Mouse (Mus musculus) neural tube, embryonic 11.5 days (tissue): Measurements from ENCODE around the gene Actg2. TPM values are rescaled to one million over a fixed set of nuclear protein-coding genes. Genes with fewer than 3 reads are reported as not detected.
"Not testable (repeated sequence)": the region's sequence is repeated elsewhere in the genome, so short reads cannot be mapped to it uniquely, and the experiment has no call there.

Source experiments
- ATAC-seq: fragments of 200-750 bp; cut with Nextera tagmentation; 2 replicates; pipeline ENCODE4 v1.8.0; 2017; ENCODE audit warnings: moderate number of reproducible peaks, mild to moderate bottlenecking, moderate TSS enrichment, moderate library complexity; ENCODE audit not compliant: insufficient read depth, low FRiP score, low TSS enrichment
- DNase-seq: peaks from one replicate; pipeline ENCODE4 v3.0.0-alpha.2; 2015; ENCODE audit warnings: low spot score
- H3K27ac ChIP-seq: fragments of 300-500 bp; sonication (generic); 2 replicates; pipeline ENCODE4 v1.5.1; 2014; ENCODE audit warnings: low read depth, mild to moderate bottlenecking, low read length
- H3K27me3 ChIP-seq: fragments of 300-500 bp; sonication (generic); 2 replicates; pipeline ENCODE4 v1.6.1; 2014; ENCODE audit warnings: mild to moderate bottlenecking, low read length, mixed read lengths; ENCODE audit not compliant: control insufficient read depth, insufficient read depth
- H3K36me3 ChIP-seq: fragments of 300-500 bp; sonication (generic); 2 replicates; pipeline ENCODE4 v1.6.1; 2014; ENCODE audit warnings: mild to moderate bottlenecking, low read length, moderate library complexity, mixed read lengths; ENCODE audit not compliant: control insufficient read depth, insufficient read depth
- H3K4me1 ChIP-seq: fragments of 300-500 bp; sonication (generic); 2 replicates; pipeline ENCODE4 v1.6.1; 2014; ENCODE audit warnings: low read length, mixed read lengths; ENCODE audit not compliant: control insufficient read depth, insufficient read depth
- H3K4me2 ChIP-seq: fragments of 300-500 bp; sonication (generic); 2 replicates; pipeline ENCODE4 v1.6.1; 2014; ENCODE audit warnings: low read depth, mild to moderate bottlenecking, moderate library complexity
- H3K4me3 ChIP-seq: fragments of 300-500 bp; sonication (generic); 2 replicates; pipeline ENCODE4 v1.5.1; 2014; ENCODE audit warnings: low read depth, low read length
- H3K9ac ChIP-seq: fragments of 300-500 bp; sonication (generic); 2 replicates; pipeline ENCODE4 v1.6.1; 2014; ENCODE audit warnings: mild to moderate bottlenecking, low read length
- H3K9me3 ChIP-seq: fragments of 300-500 bp; sonication (generic); 2 replicates; pipeline ENCODE4 v1.6.1; 2016; ENCODE audit warnings: low read length; ENCODE audit not compliant: control insufficient read depth
- WGBS: fragments of 180-500 bp; shearing (Covaris S2); extraction: QIAGEN DNeasy Blood & Tissue Kit; methylation state at CpG from one replicate; pipeline ENCODE4 v1.1.7; 2014; 5-methylcytosine and 5-hydroxymethylcytosine counted together
- polyA plus RNA-seq: library from polyadenylated mRNA; unstranded; fragments of >200 nt; fragmentation: Nextera tagmentation; extraction: Ambion mirVana; gene quantifications from 2 replicates; pipeline ENCODE4 v1.2.1, GENCODE M21; 2014

Gene Actg2
- 0.66 and 1.8 TPM in 2 replicates for polyA plus RNA-seq

GRCm38 (mm10) chr6:83536028-83536794 lies at the start of gene Actg2:
TSS of gene Actg2 (minus strand) at chr6:83536265.
- Histone ChIP-seq H3K27ac (no peak within 1 kb of the TSS), H3K4me2 (no peak within 1 kb of the TSS), H3K4me1 (no peaks in the 10 kb centered on the region), H3K4me3 (no peak within 1 kb of the TSS), H3K9ac (no peak within 1 kb of the TSS), H3K27me3 (no peaks in the 10 kb centered on the region), H3K9me3 (no peaks in the 10 kb centered on the region), H3K36me3 (no peaks in the 10 kb centered on the region)
- WGBS, result 67% methylated on average over 12 of the region's 12 CpGs
- ATAC-seq (no peak), DNase-seq (no peak)

DNA sequence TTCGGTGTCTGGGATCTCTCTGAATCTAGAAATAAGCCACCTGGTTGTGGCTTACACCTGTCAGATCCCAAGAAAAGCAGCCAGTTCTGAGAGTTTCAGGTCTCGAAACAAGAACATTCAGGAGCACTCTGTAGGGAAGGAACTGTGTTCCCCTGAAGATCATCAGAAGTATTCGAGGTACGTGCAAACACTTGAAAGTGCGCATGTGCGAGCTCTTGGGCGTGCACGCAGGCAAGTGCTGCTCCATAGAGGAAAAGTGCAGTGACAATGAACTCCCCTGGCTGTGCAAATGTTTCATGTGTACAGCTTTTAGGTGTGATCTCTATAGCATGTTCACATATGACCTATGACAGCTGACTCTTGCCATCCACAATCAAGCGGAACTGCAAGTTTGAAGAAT lies 49.3 kb upstream of the Actg2 start:
- not testable (repeated sequence) for ATAC-seq
- WGBS, result 92% methylated on average over 9 of the region's 9 CpGs

GRCm38 (mm10) chr6:83583591-83583990 lies 47.5 kb upstream of the Actg2 start:
- Histone ChIP-seq H3K4me3 (no peak overlapping the region), H3K4me2 (no peak overlapping the region), H3K27me3 (no peaks in the 10 kb centered on the region), H3K27ac (no peak overlapping the region), H3K9me3 (no peaks in the 10 kb centered on the region), H3K4me1 (no peaks in the 10 kb centered on the region), H3K36me3 (no peaks in the 10 kb centered on the region), H3K9ac (no peak overlapping the region)
- 66% methylated on average over 2 of the region's 2 CpGs for WGBS
- DNase-seq, result no peak
- ATAC-seq, result no peak

More for the DNA sequence above, 49.3 kb upstream of the Actg2 start:
- H3K36me3 ChIP-seq, H3K27ac ChIP-seq, H3K27me3 ChIP-seq, H3K9ac ChIP-seq, H3K4me2 ChIP-seq, DNase-seq, H3K9me3 ChIP-seq, H3K4me3 ChIP-seq, H3K4me1 ChIP-seq: not testable (repeated sequence)

- Histone ChIP-seq H3K4me1 (no peaks in the 10 kb centered on the region), H3K27ac (no peak overlapping the region), H3K9me3 (no peaks in the 10 kb centered on the region), H3K27me3 (no peaks in the 10 kb centered on the region), H3K36me3 (no peaks in the 10 kb centered on the region), H3K4me2 (no peak overlapping the region), H3K9ac (no peak overlapping the region), H3K4me3 (no peak overlapping the region)
- 4% methylated on average over 6 of the region's 6 CpGs for WGBS
- ATAC-seq (0 out of 2 replicates have a peak, but pooled peaks have one; percentile 27), DNase-seq (peak; percentile 64)
Observed at GRCm38 (mm10) chr6:83582938-83583270, 46.8 kb upstream of the Actg2 start.

GRCm38 (mm10) chr6:83582135-83582937 lies 46.3 kb upstream of the Actg2 start:
- ATAC-seq, result no peak
- Histone ChIP-seq H3K4me1 (no peaks in the 10 kb centered on the region), H3K4me3 (no peak overlapping the region), H3K9ac (no peak overlapping the region), H3K9me3 (no peaks in the 10 kb centered on the region), H3K27ac (no peak overlapping the region), H3K27me3 (no peaks in the 10 kb centered on the region), H3K4me2 (no peak overlapping the region), H3K36me3 (no peaks in the 10 kb centered on the region)
- 41% methylated on average over 20 of the region's 20 CpGs for WGBS
- no peak for DNase-seq

DNA sequence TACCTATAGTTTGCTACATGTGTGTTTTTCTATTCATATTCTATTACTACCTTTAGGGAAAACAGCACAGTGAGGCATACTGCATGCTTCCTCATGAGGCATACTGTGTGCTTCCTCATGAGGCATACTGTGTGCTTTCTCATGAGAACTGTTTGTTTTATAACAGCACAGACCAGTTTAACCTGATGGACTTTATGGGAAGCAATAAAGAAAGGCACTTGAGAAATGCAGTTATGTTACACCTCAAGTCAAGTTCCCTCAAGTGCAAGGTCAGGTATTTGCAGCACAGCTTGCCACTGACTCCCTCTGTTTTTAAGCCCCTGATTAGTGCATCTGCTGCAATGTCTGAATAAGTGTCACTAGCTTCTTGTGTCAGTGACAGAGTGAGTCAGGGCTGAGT lies 41.5 kb upstream of the Actg2 start:
- DNase-seq, result no peak
- no peaks in the 10 kb centered on the region for H3K27me3 ChIP-seq
- H3K4me3 ChIP-seq, result no peak overlapping the region
- no peaks in the 10 kb centered on the region for H3K36me3 ChIP-seq
- H3K4me1 ChIP-seq, result peaks cover 3% of the 10 kb centered on the region; the same call in 1 of the 2 replicates
- no peak overlapping the region for H3K9ac ChIP-seq
- no peak overlapping the region for H3K4me2 ChIP-seq
- H3K9me3 ChIP-seq, result no peaks in the 10 kb centered on the region
- H3K27ac ChIP-seq, result no peak overlapping the region
- ATAC-seq, result no peak

GRCm38 (mm10) chr6:83575609-83576008 lies 39.5 kb upstream of the Actg2 start:
- Histone ChIP-seq H3K4me1 (peaks cover 11% of the 10 kb centered on the region), H3K9ac (no peak overlapping the region), H3K4me2 (no peak overlapping the region), H3K27ac (no peak overlapping the region), H3K9me3 (no peaks in the 10 kb centered on the region), H3K36me3 (no peaks in the 10 kb centered on the region), H3K4me3 (no peak overlapping the region), H3K27me3 (no peaks in the 10 kb centered on the region)
- 79% methylated on average over 4 of the region's 4 CpGs for WGBS
- no peak for DNase-seq
- ATAC-seq, result no peak

GRCm38 (mm10) chr6:83572671-83573070 lies 36.6 kb upstream of the Actg2 start, which contains the start of gene Stambp:
TSS of gene Stambp (minus strand) at chr6:83572729.
- WGBS, result 0% methylated on average over 8 of the region's 11 CpGs
- no peaks in the 10 kb centered on the region for H3K27me3 ChIP-seq
- H3K4me1 ChIP-seq, result peaks cover 11% of the 10 kb centered on the region
- no peak for DNase-seq
- peak within 1 kb of the TSS; percentile 53; the same call in 1 of the 2 replicates for H3K27ac ChIP-seq
- no peaks in the 10 kb centered on the region for H3K36me3 ChIP-seq
- ATAC-seq, result peak; percentile 67
- H3K4me3 ChIP-seq, result peak within 1 kb of the TSS; percentile 77
- peak within 1 kb of the TSS; percentile 75 for H3K4me2 ChIP-seq
- H3K9ac ChIP-seq, result peak within 1 kb of the TSS; percentile 72
- H3K9me3 ChIP-seq, result no peaks in the 10 kb centered on the region
